Mouse (Mus musculus): Measurements from ENCODE around the gene Zc3h14. TPM values are rescaled to one million over a fixed set of nuclear protein-coding genes. Genes with fewer than 3 reads are reported as not detected.

Gene Zc3h14
- polyA plus RNA-seq, 1 experiment from 2014 or later, result 47.7 TPM

GRCm38 (mm10) chr12:98724976-98725375 is 21.8 kb upstream of the Zc3h14 start:
- 0 out of 2 replicates have a peak, but pooled peaks cover 3% of the 10 kb centered on the region for H3K4me1 ChIP-seq (replicated peaks; ENCODE audit: control insufficient read depth, insufficient read depth)
- no peaks in the 10 kb centered on the region for H3K36me3 ChIP-seq (ENCODE audit: control insufficient read depth, insufficient read depth, low read length)
- ATAC-seq (ENCODE audit: low FRiP score, low TSS enrichment), result peak; percentile 64
- peak; percentile 24 for DNase-seq (ENCODE audit: low spot score)
- H3K9ac ChIP-seq (ENCODE audit: low read length), result no peak overlapping the region
- no peak for TF ChIP-seq CTCF (IDR thresholded peaks at IDR 0.05; ENCODE audit: low read depth)
- no peak for TF ChIP-seq EP300 (optimal IDR thresholded peaks at IDR 0.05)
- H3K4me2 ChIP-seq (replicated peaks; ENCODE audit: low read depth), result no peak overlapping the region
- H3K27ac ChIP-seq (replicated peaks), result no peak overlapping the region
- 46% methylated on average over 5 of the region's 5 CpGs for WGBS
- no peaks in the 10 kb centered on the region for H3K9me3 ChIP-seq (ENCODE audit: control insufficient read depth, low read length)
- no peak overlapping the region for H3K4me3 ChIP-seq (ENCODE audit: low read depth, low read length)
- no peaks in the 10 kb centered on the region for H3K27me3 ChIP-seq (ENCODE audit: control insufficient read depth, insufficient read depth, low read length)

- Histone ChIP-seq H3K9me3 (ENCODE audit: control insufficient read depth, low read length) (no peaks in the 10 kb centered on the region), H3K27me3 (ENCODE audit: control insufficient read depth, insufficient read depth, low read length) (no peaks in the 10 kb centered on the region), H3K36me3 (ENCODE audit: control insufficient read depth, insufficient read depth, low read length) (no peaks in the 10 kb centered on the region), H3K4me2 (replicated peaks; ENCODE audit: low read depth) (no peak overlapping the region), H3K4me3 (ENCODE audit: low read depth, low read length) (no peak overlapping the region), H3K27ac (replicated peaks) (no peak overlapping the region), H3K4me1 (replicated peaks; ENCODE audit: control insufficient read depth, insufficient read depth) (0 out of 2 replicates have a peak, but pooled peaks cover 3% of the 10 kb centered on the region), H3K9ac (ENCODE audit: low read length) (no peak overlapping the region)
- no peak for ATAC-seq (ENCODE audit: low FRiP score, low TSS enrichment)
- TF ChIP-seq EP300 (optimal IDR thresholded peaks at IDR 0.05) (no peak), CTCF (IDR thresholded peaks at IDR 0.05; ENCODE audit: low read depth) (no peak)
- DNase-seq (ENCODE audit: low spot score), result no peak
- WGBS, result 69% methylated on average over 7 of the region's 7 CpGs
Measured at GRCm38 (mm10) chr12:98726078-98726477, 20.7 kb upstream of the Zc3h14 start.

- ATAC-seq (ENCODE audit: low FRiP score, low TSS enrichment), result no peak
- no peaks in the 10 kb centered on the region for H3K27me3 ChIP-seq (ENCODE audit: control insufficient read depth, insufficient read depth, low read length)
- WGBS, result 62% methylated on average over 7 of the region's 7 CpGs
- TF ChIP-seq EP300 (optimal IDR thresholded peaks at IDR 0.05) (no peak), CTCF (IDR thresholded peaks at IDR 0.05; ENCODE audit: low read depth) (no peak)
- no peak overlapping the region for H3K4me2 ChIP-seq (replicated peaks; ENCODE audit: low read depth)
- no peak overlapping the region for H3K4me3 ChIP-seq (ENCODE audit: low read depth, low read length)
- H3K9ac ChIP-seq (ENCODE audit: low read length), result no peak overlapping the region
- no peaks in the 10 kb centered on the region for H3K36me3 ChIP-seq (ENCODE audit: control insufficient read depth, insufficient read depth, low read length)
- H3K9me3 ChIP-seq (ENCODE audit: control insufficient read depth, low read length), result no peaks in the 10 kb centered on the region
- no peak for DNase-seq (ENCODE audit: low spot score)
- H3K27ac ChIP-seq (replicated peaks), result no peak overlapping the region
- H3K4me1 ChIP-seq (replicated peaks; ENCODE audit: control insufficient read depth, insufficient read depth), result 0 out of 2 replicates have a peak, but pooled peaks cover 3% of the 10 kb centered on the region
Measured at GRCm38 (mm10) chr12:98727186-98727585, 19.6 kb upstream of the Zc3h14 start.

GRCm38 (mm10) chr12:98730682-98731081 is 16.1 kb upstream of the Zc3h14 start:
- no peak for ATAC-seq (ENCODE audit: low FRiP score, low TSS enrichment)
- TF ChIP-seq CTCF (IDR thresholded peaks at IDR 0.05; ENCODE audit: low read depth) (no peak), EP300 (optimal IDR thresholded peaks at IDR 0.05) (no peak)

GRCm38 (mm10) chr12:98733165-98733564 is 13.6 kb upstream of the Zc3h14 start:
- H3K4me2 ChIP-seq (replicated peaks; ENCODE audit: low read depth), result peak overlapping the region; percentile 80
- peak overlapping the region; percentile 76; the same call in 1 of the 2 replicates for H3K9ac ChIP-seq (ENCODE audit: low read length)
- H3K4me1 ChIP-seq (replicated peaks; ENCODE audit: control insufficient read depth, insufficient read depth), result peaks cover 3% of the 10 kb centered on the region
- DNase-seq (ENCODE audit: low spot score) (no peak), ATAC-seq (ENCODE audit: low FRiP score, low TSS enrichment) (no peak)
- WGBS, result 65% methylated on average over 3 of the region's 3 CpGs
- H3K36me3 ChIP-seq (ENCODE audit: control insufficient read depth, insufficient read depth, low read length), result no peaks in the 10 kb centered on the region
- TF ChIP-seq EP300 (optimal IDR thresholded peaks at IDR 0.05) (no peak), CTCF (IDR thresholded peaks at IDR 0.05; ENCODE audit: low read depth) (no peak)
- no peak overlapping the region for H3K27ac ChIP-seq (replicated peaks)
- no peaks in the 10 kb centered on the region for H3K9me3 ChIP-seq (ENCODE audit: control insufficient read depth, low read length)
- H3K4me3 ChIP-seq (ENCODE audit: low read depth, low read length), result no peak overlapping the region
- H3K27me3 ChIP-seq (ENCODE audit: control insufficient read depth, insufficient read depth, low read length), result no peaks in the 10 kb centered on the region

More at GRCm38 (mm10) chr12:98730682-98731081, 16.1 kb upstream of the Zc3h14 start:
- Histone ChIP-seq H3K27me3 (ENCODE audit: control insufficient read depth, insufficient read depth, low read length) (no peaks in the 10 kb centered on the region), H3K4me1 (replicated peaks; ENCODE audit: control insufficient read depth, insufficient read depth) (peaks cover 3% of the 10 kb centered on the region; the same call in 1 of the 2 replicates), H3K27ac (replicated peaks) (no peak overlapping the region), H3K9me3 (ENCODE audit: control insufficient read depth, low read length) (no peaks in the 10 kb centered on the region), H3K36me3 (ENCODE audit: control insufficient read depth, insufficient read depth, low read length) (no peaks in the 10 kb centered on the region), H3K4me2 (replicated peaks; ENCODE audit: low read depth) (no peak overlapping the region), H3K9ac (ENCODE audit: low read length) (no peak overlapping the region), H3K4me3 (ENCODE audit: low read depth, low read length) (no peak overlapping the region)
- DNase-seq (ENCODE audit: low spot score), result no peak
- 88% methylated on average over 11 of the region's 11 CpGs for WGBS

GRCm38 (mm10) chr12:98733776-98734175 is 13.0 kb upstream of the Zc3h14 start:
- TF ChIP-seq CTCF (IDR thresholded peaks at IDR 0.05; ENCODE audit: low read depth) (no peak), EP300 (optimal IDR thresholded peaks at IDR 0.05) (no peak)
- Histone ChIP-seq H3K4me1 (replicated peaks; ENCODE audit: control insufficient read depth, insufficient read depth) (peaks cover 5% of the 10 kb centered on the region), H3K36me3 (ENCODE audit: control insufficient read depth, insufficient read depth, low read length) (no peaks in the 10 kb centered on the region), H3K9ac (ENCODE audit: low read length) (peak overlapping the region; percentile 76), H3K27ac (replicated peaks) (peak overlapping the region; percentile 83; the same call in 1 of the 2 replicates), H3K4me2 (replicated peaks; ENCODE audit: low read depth) (peak overlapping the region; percentile 80), H3K9me3 (ENCODE audit: control insufficient read depth, low read length) (no peaks in the 10 kb centered on the region), H3K27me3 (ENCODE audit: control insufficient read depth, insufficient read depth, low read length) (no peaks in the 10 kb centered on the region), H3K4me3 (ENCODE audit: low read depth, low read length) (peak overlapping the region; percentile 71)
- ATAC-seq (ENCODE audit: low FRiP score, low TSS enrichment), result no peak
- no peak for DNase-seq (ENCODE audit: low spot score)
- WGBS, result 18% methylated on average over 12 of the region's 12 CpGs
